Mouse (Mus musculus) embryonic facial prominence, embryonic 10.5 days (tissue): Measurements from ENCODE around the gene Tsfm. TPM values are rescaled to one million over a fixed set of nuclear protein-coding genes. Genes with fewer than 3 reads are reported as not detected.

Experiments
- microRNA counts: library from miRNA; unstranded; fragments of <30 nt; microRNA quantifications from one replicate; lab custom pipeline; 2017
- microRNA-seq: library from miRNA; unstranded; fragments of <30 nt; microRNA quantifications from one replicate; pipeline ENCODE4, GENCODE M21; 2017
- polyA plus RNA-seq: library from polyadenylated mRNA; unstranded; fragments of >200 nt; fragmentation: Nextera tagmentation; extraction: Ambion mirVana; gene quantifications from 2 replicates; pipeline ENCODE4 v1.2.1, GENCODE M21; 2016

The Tsfm gene
- polyA plus RNA-seq, 1 experiment from 2014 or later, result 106 TPM

MicroRNA genes within 50 kb of the gene (microRNA counts, 519-probe panel; counts per million panel counts)
- 2,637 counts per million, percentile 66 among the panel's probes with 10 or more counts for microRNA mmu-miR-26a (lab: Ali Mortazavi, UCI)
- microRNA mmu-miR-546 (lab: Ali Mortazavi, UCI), result 188 counts per million, percentile 57 among the panel's probes with 10 or more counts

Small RNA genes within 50 kb of the gene (microRNA-seq; reads per million reads assigned to microRNA genes)
- gene Mir26a-2 (32.3 reads per million, percentile 36 among the genes with 10 or more reads in this experiment), gene Mir546 (not detected)

Other genes starting within 250 kb of the Tsfm start
- gene Atp23, start 129.5 kb downstream of the Tsfm start, polyA plus RNA-seq, result 20.0 and 22.6 TPM in 2 replicates
- 46.2 and 49.3 TPM in 2 replicates for gene Ctdsp2, start 52.1 kb downstream of the Tsfm start, polyA plus RNA-seq
- 0.06 and 0.44 TPM in 2 replicates for gene Avil, start 30.1 kb downstream of the Tsfm start, polyA plus RNA-seq
- gene Mettl1, start 10.6 kb upstream of the Tsfm start, polyA plus RNA-seq, result 58.6 and 62.4 TPM in 2 replicates
- gene Eef1akmt3, start 10.7 kb upstream of the Tsfm start, polyA plus RNA-seq, result 0.27 and 0.29 TPM in 2 replicates
- 0.14 TPM in 2 replicates for gene Cyp27b1, start 17.4 kb upstream of the Tsfm start, polyA plus RNA-seq
- 1.2 and 1.3 TPM in 2 replicates for gene March9, start 29.3 kb upstream of the Tsfm start, polyA plus RNA-seq
- gene Cdk4, start 32.7 kb upstream of the Tsfm start, polyA plus RNA-seq, result 3,008 and 3,023 TPM in 2 replicates
- 168 and 180 TPM in 2 replicates for gene Tspan31, start 39.4 kb upstream of the Tsfm start, polyA plus RNA-seq
- gene Agap2, start 44.4 kb upstream of the Tsfm start, polyA plus RNA-seq, result 0.04 and 0.21 TPM in 2 replicates
- gene Os9, start 90.3 kb upstream of the Tsfm start, polyA plus RNA-seq, result 59.7 and 60.1 TPM in 2 replicates
- gene B4galnt1, start 134.4 kb upstream of the Tsfm start, polyA plus RNA-seq, result 3.0 and 3.8 TPM in 2 replicates
- 2.1 and 2.9 TPM in 2 replicates for gene Slc26a10, start 149.8 kb upstream of the Tsfm start, polyA plus RNA-seq
- gene Arhgef25, start 159.2 kb upstream of the Tsfm start, polyA plus RNA-seq, result 26.9 and 29.6 TPM in 2 replicates
- 107 and 115 TPM in 2 replicates for gene Dtx3, start 164.9 kb upstream of the Tsfm start, polyA plus RNA-seq
- 25.3 and 25.9 TPM in 2 replicates for gene Pip4k2c, start 180.7 kb upstream of the Tsfm start, polyA plus RNA-seq
- 11.6 and 11.9 TPM in 2 replicates for gene Kif5a, start 232.5 kb upstream of the Tsfm start, polyA plus RNA-seq
- gene Dctn2, start 235.5 kb upstream of the Tsfm start, polyA plus RNA-seq, result 187 and 197 TPM in 2 replicates